Mouse (Mus musculus): Measurements from ENCODE around the gene Nr1d2.

Nr1d2 gene

GRCm38 (mm10) chr14:18233076-18233475, 5.9 kb downstream of the Nr1d2 start:
- WGBS, result 71% methylated on average over 2 of the region's 2 CpGs

- WGBS, result 95% methylated on average over 8 of the region's 8 CpGs
These were observed 7.1 kb downstream of the Nr1d2 start for GRCm38 (mm10) chr14:18231866-18232265.

GRCm38 (mm10) chr14:18229751-18230150, 9.2 kb downstream of the Nr1d2 start:
- 94% methylated on average over 10 of the region's 10 CpGs for WGBS

GRCm38 (mm10) chr14:18226181-18226580, 12.7 kb downstream of the Nr1d2 start:
- 38% methylated on average over 11 of the region's 11 CpGs for WGBS

- WGBS, result 92% methylated on average over 11 of the region's 11 CpGs
These were observed 13.5 kb downstream of the Nr1d2 start for GRCm38 (mm10) chr14:18225431-18225830.

GRCm38 (mm10) chr14:18221977-18222376, 16.9 kb downstream of the Nr1d2 start:
- WGBS, result 62% methylated on average over 6 of the region's 6 CpGs

GRCm38 (mm10) chr14:18217158-18217557, 21.8 kb downstream of the Nr1d2 start:
- WGBS, result 51% methylated on average over 1 of the region's 1 CpGs

- 57% methylated on average over 6 of the region's 6 CpGs for WGBS
These were observed 22.5 kb downstream of the Nr1d2 start for GRCm38 (mm10) chr14:18216428-18216827.

GRCm38 (mm10) chr14:18210795-18211194, 28.1 kb downstream of the Nr1d2 start:
- WGBS, result 87% methylated on average over 3 of the region's 3 CpGs

- 91% methylated on average over 1 of the region's 1 CpGs for WGBS
These were observed 34.6 kb downstream of the Nr1d2 start for GRCm38 (mm10) chr14:18204315-18204714.

- 97% methylated on average over 5 of the region's 5 CpGs for WGBS
These were observed 37.5 kb downstream of the Nr1d2 start for GRCm38 (mm10) chr14:18201413-18201812.

GRCm38 (mm10) chr14:18186883-18187417, 52.0 kb downstream of the Nr1d2 start:
- WGBS, result 45% methylated on average over 9 of the region's 9 CpGs

- WGBS, result 90% methylated on average over 2 of the region's 2 CpGs
These were observed 61.4 kb downstream of the Nr1d2 start for GRCm38 (mm10) chr14:18177531-18177930.

- WGBS, result 86% methylated on average over 3 of the region's 3 CpGs
These were observed 71.3 kb downstream of the Nr1d2 start for GRCm38 (mm10) chr14:18167597-18167996.

Data from cerebral cortex, adult 2 months (tissue).